Mouse (Mus musculus) cerebellum, adult 2 months (tissue): Measurements from ENCODE around the gene Ddx19b.

Experiments used
- CTCF ChIP-seq: fragments of 200-500 bp; IDR thresholded peaks from 2 replicates; pipeline ENCODE4 v1.5.1; 2011; ENCODE audit warnings: low read depth, mild to moderate bottlenecking, control low read depth, low read length, moderate library complexity, borderline replicate concordance; ENCODE audit not compliant: insufficient read depth
- POLR2A ChIP-seq: fragments of 200-500 bp; IDR thresholded peaks from 2 replicates; pipeline ENCODE4 v1.6.1; 2011; ENCODE audit warnings: low read length, control low read depth, borderline replicate concordance; ENCODE audit not compliant: insufficient read depth

- TF ChIP-seq POLR2A, result no peak
- TF ChIP-seq CTCF, result no peak
Measured at GRCm38 (mm10) chr8:110969910-110970770, 61.4 kb downstream of the Ddx19b start.
